In genomic region chr16:58526729-58527128, GRCm38 (mm10) we compare ENCODE assay signal across 25 mouse cellular contexts. TPM values are rescaled to one million over a fixed set of nuclear protein-coding genes. Genes with fewer than 3 reads are reported as not detected.
A peak's percentile ranks its signal among the peaks of the same experiment; 100 is the strongest.
DNase-seq lines count a peak whose midpoint lies in the region; ATAC-seq and TF ChIP-seq lines count a peak whose summit lies in the region.
"Had no signal": no experiment of that assay in that cellular context is flagged by ENCODE, and none has a peak within 500 bp of the region (broad histone marks: within the 10 kb centered on the region; RNA-seq: fewer than 3 reads in every experiment).

No protein-coding gene starts in this region.

- H3K27me3 ChIP-seq in heart, embryonic 10.5 days (ENCODE audit: insufficient read depth, poor library complexity, severe bottlenecking) = no peaks in the 10 kb centered on the region
- no peaks in the 10 kb centered on the region for H3K27me3 ChIP-seq in megakaryocyte, embryonic 14.5 days (replicated peaks)
- no peaks in the 10 kb centered on the region for H3K27me3 ChIP-seq in liver, embryonic 14.5 days (ENCODE audit: control insufficient read depth, insufficient read depth, low read length)
- H3K27me3 ChIP-seq: CH12.LX; heart, embryonic 13.5 days; hindbrain, embryonic 15.5 days; Patski had no signal

- no peak for TF ChIP-seq CTCF in liver, embryonic 14.5 days (IDR thresholded peaks at IDR 0.05; ENCODE audit: low read depth)

- no peaks in the 10 kb centered on the region for H3K9me3 ChIP-seq in heart, embryonic 10.5 days
- no peaks in the 10 kb centered on the region for H3K9me3 ChIP-seq in megakaryocyte, embryonic 14.5 days
- H3K9me3 ChIP-seq in liver, embryonic 14.5 days (ENCODE audit: control insufficient read depth, low read length) = no peaks in the 10 kb centered on the region
- H3K9me3 ChIP-seq: G1E; heart, embryonic 13.5 days; hindbrain, embryonic 15.5 days had no signal

- peaks cover 8% of the 10 kb centered on the region; the same call in 1 of the 2 replicates for H3K4me1 ChIP-seq in heart, embryonic 10.5 days
- H3K4me1 ChIP-seq in megakaryocyte, embryonic 14.5 days = peaks cover 49% of the 10 kb centered on the region
- peaks cover 33 to 36% of the 10 kb centered on the region in 2 experiments for H3K4me1 ChIP-seq in liver, embryonic 14.5 days (replicated peaks; ENCODE audit: control insufficient read depth in 2 of 2, insufficient read depth in 2 of 2, low read length in 1 of 2)
- H3K4me1 ChIP-seq: hindbrain, embryonic 12.5 days had no signal

- no peak for TF ChIP-seq EP300 in liver, embryonic 14.5 days (IDR thresholded peaks at IDR 0.05; ENCODE audit: low read depth)

- no peak overlapping the region for H3K9ac ChIP-seq in liver, embryonic 14.5 days (replicated peaks)
- H3K9ac ChIP-seq: forebrain, embryonic 13.5 days; heart, embryonic 13.5 days; hindbrain, embryonic 12.5 days; hindbrain, embryonic 15.5 days had no signal

- peak overlapping the region; percentile 47; the same call in 1 of the 2 replicates for H3K27ac ChIP-seq in heart, embryonic 10.5 days
- peak overlapping the region; percentile 34 for H3K27ac ChIP-seq in liver, embryonic 14.5 days
- H3K27ac ChIP-seq: forebrain, embryonic 10.5 days; forebrain, embryonic 13.5 days; heart, embryonic 13.5 days; hindbrain, embryonic 12.5 days; hindbrain, embryonic 15.5 days had no signal

- no peak for DNase-seq in heart, embryonic 10.5 days (ENCODE audit: low spot score)
- DNase-seq in heart, postnatal 36 days = no peak
- no peak for DNase-seq in liver, embryonic 14.5 days (ENCODE audit: low read depth in 3 of 3, low spot score in 3 of 3)
- DNase-seq in kidney, postnatal 36 days = no peak
- DNase-seq: adrenal gland, postnatal 10 days; adrenal gland, postnatal 36 days; B cell, adult 2 months; cerebellum, adult 18-20 months; cerebellum, adult 9-10 months; cerebellum, postnatal 14 days; gastrocnemius, postnatal 10 days; gastrocnemius, postnatal 36 days; heart, postnatal 14 days had no signal

- ATAC-seq in megakaryocyte, adult 5-6 weeks (ENCODE audit: poor library complexity, severe bottlenecking) = no peak
- no peak for ATAC-seq in liver, embryonic 14.5 days (ENCODE audit: insufficient read depth)
- ATAC-seq: forebrain, embryonic 13.5 days; forebrain, embryonic 16.5 days; Patski had no signal

- H3K4me2 ChIP-seq in liver, embryonic 14.5 days (ENCODE audit: low read depth) = no peak overlapping the region
- H3K4me2 ChIP-seq: forebrain, embryonic 13.5 days; heart, embryonic 13.5 days; hindbrain, embryonic 12.5 days; hindbrain, embryonic 15.5 days had no signal

- no peaks in the 10 kb centered on the region for H3K36me3 ChIP-seq in heart, embryonic 10.5 days
- H3K36me3 ChIP-seq in megakaryocyte, embryonic 14.5 days (replicated peaks; ENCODE audit: low read length) = no peaks in the 10 kb centered on the region
- H3K36me3 ChIP-seq in liver, embryonic 14.5 days (replicated peaks; ENCODE audit: control insufficient read depth, insufficient read depth, low read depth) = no peaks in the 10 kb centered on the region
- H3K36me3 ChIP-seq: forebrain, embryonic 10.5 days; G1E; heart, embryonic 13.5 days; hindbrain, embryonic 12.5 days; hindbrain, embryonic 15.5 days had no signal

- intact Hi-C loops in heart, postnatal 36 days (cut with DNase I) = no loop called here

- WGBS in heart, embryonic 10.5 days = 83% methylated on average over 6 of the region's 6 CpGs
- 82% methylated on average over 6 of the region's 6 CpGs for WGBS in liver, embryonic 14.5 days (ENCODE audit: insufficient replicate concordance)

- H3K4me3 ChIP-seq in heart, embryonic 10.5 days = no peak overlapping the region
- peak overlapping the region; percentile 67 for H3K4me3 ChIP-seq in megakaryocyte, embryonic 14.5 days (replicated peaks)
- H3K4me3 ChIP-seq in liver, embryonic 14.5 days (ENCODE audit: insufficient read depth in 1 of 2, low read depth in 2 of 2, low read length in 2 of 2) = no peak overlapping the region
- H3K4me3 ChIP-seq: forebrain, embryonic 10.5 days; forebrain, embryonic 13.5 days; heart, embryonic 13.5 days; hindbrain, embryonic 12.5 days; hindbrain, embryonic 15.5 days had no signal

RNA-seq across cellular contexts. Expression of gene St3gal6, which starts 2.7 kb away (rescaled TPM):
- 22.0 and 28.5 TPM in 2 replicates for polyA plus RNA-seq in heart, embryonic 10.5 days (2016; fragmentation: Nextera tagmentation; extraction: Ambion mirVana)
- total RNA-seq in heart, postnatal 36 days (2021) = 10 to 100 TPM; 40.2 to 43.7 TPM
- polyA plus RNA-seq in megakaryocyte, embryonic 14.5 days (2012; ENCODE audit: insufficient read depth, low replicate concordance) = 157 and 159 TPM in 2 replicates
- total RNA-seq in megakaryocyte, adult 5-6 weeks (2015) = 9.4 and 15.6 TPM in 2 replicates
- total RNA-seq in megakaryocyte, adult 5-6 weeks (2017) = 11.9 and 17.3 TPM in 2 replicates
- polyA plus RNA-seq in liver, embryonic 14.5 days (2012; rRNA removed) = 6.7 and 10.4 TPM in 2 replicates
- 25.4 and 25.6 TPM in 2 replicates for polyA plus RNA-seq in liver, embryonic 14.5 days (2014; fragmentation: Nextera tagmentation; extraction: Ambion mirVana)
- total RNA-seq: granulocyte monocyte progenitor cell, adult 5-6 weeks had no signal
